Mouse (Mus musculus) limb, embryonic 11.5 days (tissue): ENCODE results near the gene Cd79a. TPM values are rescaled to one million over a fixed set of nuclear protein-coding genes. Genes with fewer than 3 reads are reported as not detected.

Experiments used
- ATAC-seq: fragments of 200-750 bp; cut with Nextera tagmentation; 2 replicates; pipeline ENCODE4 v1.8.0; 2017; ENCODE audit warnings: low read depth; ENCODE audit not compliant: insufficient number of reproducible peaks, low FRiP score, low TSS enrichment
- DNase-seq: peaks from one replicate; pipeline ENCODE4 v3.0.0-alpha.2; 2015; ENCODE audit warnings: low spot score
- H3K27ac ChIP-seq: fragments of 300-500 bp; sonication (generic); replicated peaks from 2 replicates; pipeline ENCODE4 v1.5.1; 2014; ENCODE audit warnings: low read depth, mild to moderate bottlenecking, low read length
- H3K27me3 ChIP-seq: fragments of 300-500 bp; sonication (generic); 2 replicates; pipeline ENCODE4 v1.6.1; 2014; ENCODE audit warnings: mild to moderate bottlenecking, low read length, mixed read lengths; ENCODE audit not compliant: control insufficient read depth, insufficient read depth
- H3K36me3 ChIP-seq: fragments of 300-500 bp; sonication (generic); 2 replicates; pipeline ENCODE4 v1.6.1; 2014; ENCODE audit warnings: mild to moderate bottlenecking, low read length, moderate library complexity, mixed read lengths; ENCODE audit not compliant: control insufficient read depth, insufficient read depth
- H3K4me1 ChIP-seq: fragments of 300-500 bp; sonication (generic); 2 replicates; pipeline ENCODE4 v1.6.1; 2014; ENCODE audit warnings: low read length, mixed read lengths; ENCODE audit not compliant: control insufficient read depth, insufficient read depth
- H3K4me2 ChIP-seq: fragments of 300-500 bp; sonication (generic); 2 replicates; pipeline ENCODE4 v1.6.1; 2014; ENCODE audit warnings: low read depth, mild to moderate bottlenecking, moderate library complexity; ENCODE audit not compliant: severe bottlenecking
- H3K4me3 ChIP-seq: fragments of 300-500 bp; sonication (generic); 2 replicates; pipeline ENCODE4 v1.5.1; 2014; ENCODE audit warnings: low read depth, low read length
- H3K9ac ChIP-seq: fragments of 300-500 bp; sonication (generic); 2 replicates; pipeline ENCODE4 v1.6.1; 2014; ENCODE audit warnings: mild to moderate bottlenecking, low read length
- H3K9me3 ChIP-seq: fragments of 300-500 bp; sonication (generic); 2 replicates; pipeline ENCODE4 v1.6.1; 2016; ENCODE audit warnings: low read length; ENCODE audit not compliant: control insufficient read depth
- WGBS: fragments of 180-500 bp; shearing (Covaris S2); extraction: QIAGEN DNeasy Blood & Tissue Kit; methylation state at CpG from one replicate; pipeline ENCODE4 v1.1.7; 2014; 5-methylcytosine and 5-hydroxymethylcytosine counted together
- polyA plus RNA-seq: library from polyadenylated mRNA; unstranded; fragments of >200 nt; fragmentation: Nextera tagmentation; extraction: Ambion mirVana; gene quantifications from 2 replicates; pipeline ENCODE4 v1.2.1, GENCODE M21; 2014

The Cd79a gene
- polyA plus RNA-seq, 1 experiment from 2014 or later = 0.56 TPM

DNA sequence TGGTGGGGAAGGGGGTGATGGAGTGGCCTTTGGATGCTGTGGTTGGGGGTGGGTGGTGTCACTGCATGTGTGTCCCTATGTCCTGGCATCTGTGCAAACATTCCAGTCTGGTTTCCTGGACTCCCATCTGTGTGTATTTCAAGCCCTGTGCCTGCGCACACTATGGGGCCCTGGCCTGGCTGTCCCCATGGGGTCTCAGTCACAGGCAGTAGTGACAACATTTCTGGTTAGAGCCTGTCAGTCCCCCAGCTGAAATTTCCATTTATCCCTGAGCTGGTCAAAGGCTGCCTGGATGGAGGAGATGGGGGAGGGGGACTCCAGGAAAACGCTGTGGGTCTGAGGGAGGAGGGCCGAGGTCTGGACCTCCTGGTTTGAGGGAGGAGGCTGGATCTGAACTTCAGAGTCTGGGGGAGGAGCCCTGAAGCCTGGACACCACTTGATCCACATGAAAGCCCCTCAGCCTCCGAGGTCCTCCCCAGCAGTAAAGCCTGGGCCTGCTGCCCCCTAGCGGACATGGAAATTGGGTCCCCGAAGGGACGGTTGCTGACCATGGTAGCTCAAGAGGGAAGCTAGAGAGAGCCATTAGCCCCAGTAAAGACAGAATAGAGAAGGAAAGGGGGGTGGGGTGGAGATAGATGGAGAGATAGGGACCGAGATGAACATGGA lies 52.9 kb downstream of the Cd79a start:
- Histone ChIP-seq H3K4me1 (peaks cover 5% of the 10 kb centered on the region; the same call in 1 of the 2 replicates), H3K27ac (no peak overlapping the region), H3K4me2 (no peak overlapping the region), H3K9me3 (no peaks in the 10 kb centered on the region), H3K27me3 (peaks cover 99% of the 10 kb centered on the region), H3K9ac (no peak overlapping the region), H3K4me3 (no peak overlapping the region), H3K36me3 (no peaks in the 10 kb centered on the region)
- WGBS = 1% methylated on average over 8 of the region's 8 CpGs
- peak; percentile 89 for DNase-seq
- peak; percentile 23; the same call in 1 of the 2 replicates for ATAC-seq

Other genes with a start within 250 kb of the Cd79a start
- gene Tex101, start 220.7 kb upstream of the Cd79a start, polyA plus RNA-seq = not detected in 2 replicates
- gene BC049730, start 188.1 kb upstream of the Cd79a start, polyA plus RNA-seq = not detected in 2 replicates
- not detected in 2 replicates for gene Gm4763, start 170.5 kb upstream of the Cd79a start, polyA plus RNA-seq
- not detected in 2 replicates for gene Cd177, start 137.1 kb upstream of the Cd79a start, polyA plus RNA-seq
- gene Ceacam10, start 120.2 kb upstream of the Cd79a start, polyA plus RNA-seq = 0.24 TPM in 1 of 2 replicates, not detected in the other
- gene Gm9844, start 35.2 kb upstream of the Cd79a start, polyA plus RNA-seq = 20.0 and 22.1 TPM in 2 replicates
- not detected in 2 replicates for gene Lypd4, start 27.4 kb upstream of the Cd79a start, polyA plus RNA-seq
- gene Dmrtc2, start 27.3 kb upstream of the Cd79a start, polyA plus RNA-seq = 0.11 TPM in 1 of 2 replicates, not detected in the other
- gene Rps19, start 13.0 kb upstream of the Cd79a start, polyA plus RNA-seq = 2,245 and 2,332 TPM in 2 replicates
- gene Arhgef1, start 5.5 kb downstream of the Cd79a start, polyA plus RNA-seq = 69.9 and 84.4 TPM in 2 replicates
- not detected in 2 replicates for gene Gm4881, start 47.1 kb downstream of the Cd79a start, polyA plus RNA-seq
- gene Rabac1, start 75.4 kb downstream of the Cd79a start, polyA plus RNA-seq = 78.1 and 81.4 TPM in 2 replicates
- gene Atp1a3, start 108.6 kb downstream of the Cd79a start, polyA plus RNA-seq = 0.13 and 0.23 TPM in 2 replicates
- 9.7 and 10.0 TPM in 2 replicates for gene Grik5, start 175.0 kb downstream of the Cd79a start, polyA plus RNA-seq
- 28.1 and 30.1 TPM in 2 replicates for gene Zfp574, start 175.2 kb downstream of the Cd79a start, polyA plus RNA-seq